Mouse (Mus musculus): ENCODE results near the gene Gm5767.

Gm5767 gene

GRCm38 (mm10) chr16:8670041-8671035 lies 10.2 kb upstream of the Gm5767 start:
- 27% methylated on average over 15 of the region's 15 CpGs for WGBS

- 1% methylated on average over 66 of the region's 67 CpGs for WGBS
Measured at GRCm38 (mm10) chr16:8671551-8672349, 8.8 kb upstream of the Gm5767 start, which contains the start of gene Carhsp1. Carhsp1 (minus strand) TSS chr16:8672155.

- 1% methylated on average over 18 of the region's 18 CpGs for WGBS
Measured at GRCm38 (mm10) chr16:8672350-8672687, 8.3 kb upstream of the Gm5767 start.

GRCm38 (mm10) chr16:8673343-8673742 lies 7.2 kb upstream of the Gm5767 start:
- WGBS, result 56% methylated on average over 6 of the region's 6 CpGs

- 11% methylated on average over 8 of the region's 8 CpGs for WGBS
Measured at GRCm38 (mm10) chr16:8674165-8674564, 6.4 kb upstream of the Gm5767 start.

- WGBS, result 80% methylated on average over 8 of the region's 8 CpGs
Measured at GRCm38 (mm10) chr16:8675559-8675958, 5.0 kb upstream of the Gm5767 start.

- 79% methylated on average over 2 of the region's 2 CpGs for WGBS
Measured at GRCm38 (mm10) chr16:8676228-8676627, 4.3 kb upstream of the Gm5767 start.

GRCm38 (mm10) chr16:8676800-8677199 lies 3.8 kb upstream of the Gm5767 start:
- 56% methylated on average over 4 of the region's 4 CpGs for WGBS

GRCm38 (mm10) chr16:8678035-8678434 lies 2.5 kb upstream of the Gm5767 start:
- 47% methylated on average over 5 of the region's 5 CpGs for WGBS

- 75% methylated on average over 4 of the region's 4 CpGs for WGBS
Measured at GRCm38 (mm10) chr16:8678676-8679075, 1.9 kb upstream of the Gm5767 start.

GRCm38 (mm10) chr16:8679780-8680179 lies 790 bp upstream of the Gm5767 start:
- WGBS, result 73% methylated on average over 3 of the region's 3 CpGs

- WGBS, result 37% methylated on average over 4 of the region's 4 CpGs
Measured at GRCm38 (mm10) chr16:8685087-8685486, 4.5 kb downstream of the Gm5767 start.

- 42% methylated on average over 7 of the region's 7 CpGs for WGBS
Measured at GRCm38 (mm10) chr16:8686121-8686870, 5.7 kb downstream of the Gm5767 start.

GRCm38 (mm10) chr16:8686871-8687535 lies 6.4 kb downstream of the Gm5767 start:
- 66% methylated on average over 11 of the region's 11 CpGs for WGBS

- 55% methylated on average over 11 of the region's 11 CpGs for WGBS
Measured at GRCm38 (mm10) chr16:8689979-8690656, 9.5 kb downstream of the Gm5767 start.

GRCm38 (mm10) chr16:8691206-8691605 lies 10.6 kb downstream of the Gm5767 start:
- 90% methylated on average over 7 of the region's 7 CpGs for WGBS

GRCm38 (mm10) chr16:8699556-8699955 lies 19.0 kb downstream of the Gm5767 start:
- 64% methylated on average over 8 of the region's 8 CpGs for whole genome bisulfite sequencing

GRCm38 (mm10) chr16:8700586-8700985 lies 20.0 kb downstream of the Gm5767 start:
- WGBS, result 78% methylated on average over 3 of the region's 3 CpGs

- WGBS, result 48% methylated on average over 9 of the region's 9 CpGs
Measured at GRCm38 (mm10) chr16:8711998-8712397, 31.4 kb downstream of the Gm5767 start.

- WGBS, result 82% methylated on average over 5 of the region's 5 CpGs
Measured at GRCm38 (mm10) chr16:8714851-8715250, 34.3 kb downstream of the Gm5767 start.
